Mouse (Mus musculus): Measurements from ENCODE around the gene Gm11639.

Gene Gm11639

GRCm38 (mm10) chr11:104685548-104685947 lies at the start of gene Gm11639:
Gm11639 (plus strand) TSS chr11:104685707.
- no peak for DNase-seq (ENCODE audit: low read depth)

GRCm38 (mm10) chr11:104637010-104637409 lies 48.5 kb upstream of the Gm11639 start:
- peak; percentile 46 for DNase-seq (ENCODE audit: low read depth)

- DNase-seq (ENCODE audit: low read depth), result no peak
Measured at GRCm38 (mm10) chr11:104638006-104638405, 47.5 kb upstream of the Gm11639 start.

- DNase-seq (ENCODE audit: low read depth), result no peak
Measured at GRCm38 (mm10) chr11:104638906-104639305, 46.6 kb upstream of the Gm11639 start.

- no peak for DNase-seq (ENCODE audit: low read depth)
Measured at GRCm38 (mm10) chr11:104639634-104640033, 45.9 kb upstream of the Gm11639 start.

DNA sequence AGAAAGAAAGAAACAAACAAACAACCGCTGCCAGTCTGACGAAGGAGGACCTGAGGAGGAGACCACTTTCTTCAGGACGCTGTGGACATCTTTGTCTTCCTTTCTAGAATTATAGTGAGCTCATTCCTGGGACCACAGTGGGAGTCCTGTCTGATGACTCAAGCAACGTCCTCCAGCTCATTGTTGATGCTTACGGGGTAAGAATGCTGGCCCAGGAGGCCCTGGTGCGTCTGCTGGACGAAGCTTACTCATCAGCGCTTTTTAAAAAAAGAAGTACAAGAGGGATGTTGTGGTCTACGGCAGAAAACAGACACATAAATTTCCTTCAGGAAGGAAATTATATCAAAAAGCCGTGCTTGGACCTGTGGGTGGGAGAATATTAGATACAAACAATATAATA lies 44.6 kb upstream of the Gm11639 start:
- DNase-seq (ENCODE audit: low read depth), result no peak

GRCm38 (mm10) chr11:104643236-104643635 lies 42.3 kb upstream of the Gm11639 start:
- DNase-seq (ENCODE audit: low read depth), result no peak

DNA sequence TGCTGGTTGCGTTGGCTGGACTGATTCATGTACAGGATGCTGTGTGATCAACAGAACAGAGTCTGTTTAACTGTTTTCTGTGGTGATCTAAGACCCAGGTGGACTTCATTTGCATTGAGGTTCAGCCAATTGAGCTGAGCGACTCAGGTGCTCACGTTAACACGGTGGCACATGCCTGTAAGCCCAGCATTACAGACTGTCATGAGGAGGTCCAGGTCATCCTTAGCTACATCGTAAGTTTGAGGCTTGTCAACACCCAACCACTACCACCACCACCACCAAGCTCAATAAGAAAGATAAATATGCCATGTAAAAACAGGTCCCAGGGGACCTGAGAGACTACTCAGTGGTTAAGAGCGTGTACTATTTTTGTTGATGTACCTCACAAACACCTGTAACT lies 40.1 kb upstream of the Gm11639 start:
- no peak for DNase-seq (ENCODE audit: low read depth)

DNA sequence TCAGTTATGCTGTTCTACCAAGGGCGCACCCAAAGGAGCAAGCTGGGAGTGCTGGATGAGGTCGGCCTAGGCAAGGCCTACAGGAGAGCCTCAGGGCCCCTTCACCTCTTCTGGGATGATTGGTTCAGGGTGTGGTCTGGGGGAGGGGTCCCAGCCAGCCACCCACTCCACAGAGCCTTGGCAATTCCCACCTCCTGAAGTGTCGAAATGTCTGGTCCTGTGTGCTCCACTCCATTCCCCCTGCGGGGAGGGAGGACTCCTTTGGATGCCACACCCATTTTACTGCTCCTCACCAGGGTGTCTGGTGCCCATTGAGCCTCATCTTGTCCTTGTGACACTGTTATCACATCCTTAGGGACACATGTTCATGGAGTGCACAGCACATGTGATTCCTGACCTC lies 39.3 kb upstream of the Gm11639 start:
- no peak for DNase-seq (ENCODE audit: low read depth)

GRCm38 (mm10) chr11:104646611-104647010 lies 38.9 kb upstream of the Gm11639 start:
- DNase-seq (ENCODE audit: low read depth), result no peak

GRCm38 (mm10) chr11:104647188-104647867 lies 38.2 kb upstream of the Gm11639 start:
- no peak for DNase-seq (ENCODE audit: low read depth)

DNA sequence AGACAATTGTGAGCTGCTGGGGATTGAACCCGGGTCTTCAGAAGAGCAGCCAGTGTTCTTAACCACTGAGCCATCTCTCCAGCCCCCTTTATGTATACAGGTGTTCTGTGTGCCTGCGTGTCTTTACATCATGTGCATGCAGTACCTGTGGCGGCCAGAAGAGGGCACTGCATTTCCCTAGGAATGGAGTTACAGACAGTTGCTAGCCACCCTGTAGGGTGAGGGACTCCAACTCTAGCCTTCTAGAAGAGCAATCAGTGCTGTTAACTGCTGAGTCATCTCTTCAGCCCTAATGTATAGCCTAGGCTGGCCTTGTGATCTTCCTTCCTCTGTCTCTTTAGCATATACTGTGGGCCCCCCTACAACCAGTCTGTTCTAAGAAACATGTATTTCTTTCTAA lies 36.9 kb upstream of the Gm11639 start:
- peak; percentile 80 for DNase-seq (ENCODE audit: low read depth)

GRCm38 (mm10) chr11:104660599-104660998 lies 24.9 kb upstream of the Gm11639 start:
- no peak for DNase-seq (ENCODE audit: low read depth)

GRCm38 (mm10) chr11:104661106-104661505 lies 24.4 kb upstream of the Gm11639 start:
- peak; percentile 84 for DNase-seq (ENCODE audit: low read depth)

GRCm38 (mm10) chr11:104661531-104662205 lies 23.8 kb upstream of the Gm11639 start:
- peak; percentile 81 for DNase-seq (ENCODE audit: low read depth)

- DNase-seq (ENCODE audit: low read depth), result peak; percentile 47
Measured at GRCm38 (mm10) chr11:104662573-104662972, 22.9 kb upstream of the Gm11639 start.

DNA sequence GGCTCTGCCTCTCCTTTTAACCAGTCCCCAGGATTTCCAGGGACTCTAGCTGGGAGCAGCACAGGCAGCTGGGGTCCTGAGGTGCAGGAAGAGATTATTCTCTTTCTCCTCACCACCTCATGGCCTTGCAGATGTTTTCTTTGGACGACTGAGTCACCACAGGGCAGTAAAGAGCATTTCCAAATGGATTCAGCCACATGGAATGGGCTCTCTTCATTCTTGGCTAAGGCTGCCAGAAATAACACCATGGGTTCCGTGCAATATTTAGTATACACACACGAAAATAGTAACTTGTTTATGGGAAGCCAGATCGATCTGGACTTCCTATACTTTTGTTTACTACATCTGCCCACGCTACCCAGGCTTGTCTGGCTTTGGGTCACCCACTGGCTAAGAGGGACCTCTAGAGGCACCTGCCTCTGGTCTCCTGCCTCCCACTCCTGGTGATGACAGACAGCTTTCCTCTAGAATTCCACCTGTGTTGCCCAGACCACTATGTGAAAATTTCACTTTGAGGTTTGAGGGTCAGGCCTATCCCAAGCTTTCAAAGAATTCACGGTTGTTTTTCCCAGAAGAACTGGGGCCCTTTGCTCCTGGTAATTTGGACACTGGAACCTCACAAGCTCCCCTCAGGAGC lies 22.1 kb upstream of the Gm11639 start:
- no peak for DNase-seq (ENCODE audit: low read depth)

- peak; percentile 71 for DNase-seq (ENCODE audit: low read depth)
Measured at GRCm38 (mm10) chr11:104663878-104664261, 21.6 kb upstream of the Gm11639 start.

- no peak for DNase-seq (ENCODE audit: low read depth)
Measured at GRCm38 (mm10) chr11:104664441-104664840, 21.1 kb upstream of the Gm11639 start.

DNA sequence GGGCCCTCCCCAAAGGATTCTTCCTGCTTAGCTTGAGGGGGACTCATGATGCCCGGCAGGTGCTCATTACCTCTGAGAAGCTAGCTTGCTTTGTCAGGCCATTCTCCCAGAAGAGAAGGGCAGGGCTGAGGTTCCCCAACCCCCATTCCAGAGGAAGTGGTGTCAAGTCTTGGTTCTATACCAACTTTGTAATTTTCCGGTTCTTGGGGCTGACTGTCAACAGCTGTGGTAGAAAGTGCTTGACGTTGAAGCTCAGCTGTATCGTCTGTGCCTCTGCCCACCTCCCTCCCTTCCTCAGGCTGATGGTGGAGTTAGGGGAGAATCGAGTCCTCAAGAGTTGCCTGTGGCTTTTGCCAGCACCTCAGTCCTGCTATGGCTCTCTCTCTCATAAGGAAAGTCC lies 18.1 kb upstream of the Gm11639 start:
- peak; percentile 86 for DNase-seq (ENCODE audit: low read depth)

- DNase-seq (ENCODE audit: low read depth), result no peak
Measured at GRCm38 (mm10) chr11:104673412-104673811, 12.1 kb upstream of the Gm11639 start.

DNA sequence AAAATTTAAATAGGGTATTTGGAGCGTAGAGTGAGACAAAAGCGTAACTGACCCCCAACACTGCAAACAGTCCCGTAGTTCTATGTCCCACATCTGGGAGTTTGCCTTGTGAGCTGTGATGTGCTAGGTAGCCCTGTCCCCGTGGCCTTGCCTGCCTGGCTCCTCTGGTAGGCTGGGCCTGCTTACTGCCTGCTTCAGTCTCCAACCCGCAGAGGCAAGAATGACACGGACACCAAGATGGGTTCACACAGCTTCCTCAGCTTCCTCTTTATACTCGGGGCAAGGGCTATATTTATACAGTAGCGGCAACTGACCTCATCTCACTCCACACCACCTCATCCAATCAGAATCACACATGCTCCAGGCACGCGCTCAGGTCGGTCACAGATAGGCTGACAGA lies 10.7 kb upstream of the Gm11639 start:
- no peak for DNase-seq (ENCODE audit: low read depth)

- DNase-seq (ENCODE audit: low read depth), result no peak
Measured at GRCm38 (mm10) chr11:104693235-104693634, 7.7 kb downstream of the Gm11639 start.

All from induced T-regulatory cell, adult 2 months (primary cell).